Mouse (Mus musculus) regulatory T cell (primary cell): Measurements from ENCODE around the gene Thtpa.

Experiments
- in situ Hi-C: fragments of 300-600 bp; cut with MboI, MseI; formaldehyde crosslinking; loops from one replicate; pipeline ENCODE4 v1.15.1; 2025; ENCODE audit warnings: high pct_unique_total_duplicates

The Thtpa gene

GRCm38 (mm10) chr14:55094704-55095231, at the start of gene Thtpa:
Gene Thtpa (plus strand): TSS chr14:55094784.
- in situ Hi-C loops: no loop called here

GRCm38 (mm10) chr14:55047971-55048531, 46.5 kb upstream of the Thtpa start:
- in situ Hi-C loops: no loop called here

- in situ Hi-C loops: no loop called here
Observed at GRCm38 (mm10) chr14:55052496-55052895, 42.1 kb upstream of the Thtpa start.

GRCm38 (mm10) chr14:55053050-55053449, 41.5 kb upstream of the Thtpa start:
- in situ Hi-C loops: no loop called here

DNA sequence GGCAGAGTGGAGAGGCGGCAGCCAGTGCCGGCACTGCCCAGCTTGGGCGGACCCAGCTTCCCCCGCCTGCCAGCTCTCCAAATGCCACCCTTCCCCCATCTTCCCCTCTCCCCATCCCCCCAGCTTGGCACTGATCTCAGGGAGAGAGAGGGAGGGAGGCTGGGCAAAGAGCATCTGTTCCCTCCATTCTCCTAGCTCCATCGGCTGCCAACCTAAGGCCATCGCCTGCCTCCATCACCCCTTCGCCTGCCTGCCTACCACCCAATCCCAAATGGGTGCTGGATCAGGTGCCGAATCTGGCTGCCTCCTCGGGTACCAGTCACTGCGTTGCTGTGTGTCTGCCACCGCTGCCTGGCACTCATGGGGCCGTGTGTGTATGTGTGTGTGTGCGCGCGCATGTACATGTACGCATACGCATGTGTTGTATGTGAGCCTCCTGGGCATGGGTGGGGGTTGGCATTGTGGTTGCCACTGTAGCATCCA, 40.8 kb upstream of the Thtpa start:
- in situ Hi-C loops: no loop called here

- in situ Hi-C loops: no loop called here
Observed at GRCm38 (mm10) chr14:55054191-55054749, 40.3 kb upstream of the Thtpa start.

GRCm38 (mm10) chr14:55055167-55055834, 39.3 kb upstream of the Thtpa start:
- in situ Hi-C loops: no loop called here

DNA sequence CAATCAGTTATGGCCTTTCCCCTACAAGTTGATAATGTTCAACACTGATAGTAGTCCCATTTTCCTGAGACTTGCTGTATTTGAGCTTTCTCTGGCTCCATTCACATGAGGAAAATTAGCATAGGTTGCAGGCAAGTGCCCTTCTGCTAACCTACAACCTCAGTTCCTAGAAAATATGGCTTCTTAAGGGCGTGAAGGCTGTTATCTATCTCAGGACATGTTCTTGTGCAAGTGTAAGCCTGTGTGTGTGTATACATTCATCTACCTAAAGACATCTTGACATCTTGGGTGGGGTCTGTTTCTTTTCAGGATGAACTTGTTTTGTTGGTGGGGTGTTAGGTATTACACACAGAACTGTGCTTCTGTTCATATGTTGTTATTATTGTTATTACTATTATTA, 35.6 kb upstream of the Thtpa start:
- in situ Hi-C loops: no loop called here

DNA sequence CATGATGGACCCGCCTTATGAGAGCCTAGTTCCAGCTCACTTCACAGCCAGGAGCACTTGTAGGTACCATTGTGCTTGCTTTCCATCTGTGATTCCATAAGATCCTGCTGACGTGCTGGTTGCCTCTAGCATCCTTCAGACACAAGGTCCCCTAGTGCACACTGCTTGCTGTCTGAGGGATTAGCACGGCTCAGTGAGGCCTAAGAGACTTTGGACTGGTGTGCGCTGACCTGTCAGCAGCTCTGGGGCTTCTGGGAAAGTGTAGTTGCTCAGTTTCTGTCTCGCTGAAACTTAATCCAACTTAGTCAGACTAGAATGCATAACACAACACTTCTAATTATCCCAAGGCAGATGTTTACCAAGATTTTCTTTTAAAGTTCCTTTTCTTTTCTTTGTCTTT, 34.7 kb upstream of the Thtpa start:
- in situ Hi-C loops: no loop called here

DNA sequence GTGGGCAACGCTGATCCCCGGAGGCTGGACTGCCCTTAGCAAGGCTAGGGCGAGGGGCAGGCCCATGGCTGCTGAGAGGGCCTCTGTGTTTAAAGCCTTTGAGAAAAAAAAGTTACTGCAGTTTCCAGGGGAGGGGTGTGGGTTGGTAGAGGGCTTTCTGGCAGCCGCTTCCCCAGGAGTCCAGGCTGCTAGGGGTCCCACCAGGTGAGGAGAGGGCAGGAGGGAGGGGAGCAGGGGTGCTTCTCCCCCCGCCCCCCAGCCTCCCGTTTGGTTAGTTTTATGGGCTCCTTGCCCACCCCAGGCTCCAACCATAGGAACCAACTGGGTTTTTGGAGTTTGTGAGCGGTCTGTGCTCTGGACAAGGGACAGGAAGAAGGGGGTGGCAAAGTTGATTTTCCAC, 32.7 kb upstream of the Thtpa start:
- in situ Hi-C loops: no loop called here

- in situ Hi-C loops: no loop called here
Observed at GRCm38 (mm10) chr14:55062626-55063025, 32.0 kb upstream of the Thtpa start.

- in situ Hi-C loops: no loop called here
Observed at GRCm38 (mm10) chr14:55063117-55063516, 31.5 kb upstream of the Thtpa start.

GRCm38 (mm10) chr14:55063581-55064381, 30.8 kb upstream of the Thtpa start:
- in situ Hi-C loops: no loop called here

DNA sequence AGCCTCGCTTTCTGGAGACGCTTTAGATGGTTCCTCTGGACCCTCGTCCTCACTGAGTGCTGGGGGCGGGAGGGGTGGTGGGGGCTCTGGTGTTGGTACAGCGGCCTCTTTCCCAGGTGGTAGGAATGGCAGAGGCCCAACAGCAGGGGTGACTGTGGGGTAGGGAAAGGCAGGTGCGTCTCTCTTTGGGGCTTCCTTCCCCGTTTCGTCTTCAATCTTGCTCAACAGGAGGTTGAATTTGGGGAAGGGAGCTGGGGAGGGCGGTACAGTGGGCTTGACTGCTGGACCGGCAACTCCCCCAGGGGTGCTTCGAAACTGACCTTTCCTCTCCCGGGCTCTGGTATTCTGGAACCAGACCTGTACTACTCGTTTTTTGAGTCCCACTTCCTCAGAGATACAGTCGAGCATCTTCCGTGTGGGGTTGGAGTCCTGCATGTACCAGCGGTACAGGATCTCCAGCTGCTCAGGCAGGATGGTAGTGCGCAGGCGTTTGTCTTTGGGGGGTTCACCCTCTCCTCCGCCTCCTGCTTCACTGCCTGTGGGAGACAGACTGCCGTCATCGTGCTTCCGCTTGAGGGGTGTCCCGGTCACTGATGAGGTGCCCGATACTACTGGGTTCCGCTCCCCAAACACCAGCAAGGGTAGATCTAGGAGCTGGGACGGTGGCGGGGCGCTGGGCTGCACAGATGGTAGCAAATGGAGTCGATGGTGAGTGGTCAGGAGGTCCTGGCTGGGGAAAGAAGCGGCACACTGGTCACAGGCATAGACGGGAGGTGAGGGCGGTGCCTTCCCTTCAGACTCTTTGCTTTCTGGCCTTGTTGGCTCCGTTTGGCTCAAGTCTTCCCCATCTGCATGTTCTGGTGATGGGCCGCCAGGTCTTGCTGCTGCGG, 29.9 kb upstream of the Thtpa start:
- in situ Hi-C loops: no loop called here

DNA sequence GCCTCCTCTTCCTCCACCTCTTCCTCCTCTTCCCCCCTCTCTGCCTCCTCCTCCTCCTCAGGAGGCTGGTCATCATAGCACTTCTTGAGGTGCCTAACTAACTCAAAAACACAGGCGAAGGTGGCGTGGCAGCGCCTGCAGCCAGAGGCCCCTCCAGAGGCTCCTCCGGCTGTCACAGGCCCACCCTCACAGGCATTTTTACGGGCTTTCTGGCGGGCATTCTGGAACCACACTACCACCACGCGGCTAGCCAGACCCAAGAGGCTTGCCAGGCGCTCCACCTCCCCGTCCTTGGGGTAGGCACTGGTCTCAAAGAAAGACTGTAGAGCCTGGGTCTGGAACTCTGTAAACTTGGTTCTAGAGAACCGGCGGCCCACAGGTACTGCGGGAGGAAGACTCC, 29.2 kb upstream of the Thtpa start:
- in situ Hi-C loops: no loop called here

GRCm38 (mm10) chr14:55066042-55066441, 28.5 kb upstream of the Thtpa start:
- in situ Hi-C loops: no loop called here

- in situ Hi-C loops: no loop called here
Observed at GRCm38 (mm10) chr14:55071756-55072155, 22.8 kb upstream of the Thtpa start.

DNA sequence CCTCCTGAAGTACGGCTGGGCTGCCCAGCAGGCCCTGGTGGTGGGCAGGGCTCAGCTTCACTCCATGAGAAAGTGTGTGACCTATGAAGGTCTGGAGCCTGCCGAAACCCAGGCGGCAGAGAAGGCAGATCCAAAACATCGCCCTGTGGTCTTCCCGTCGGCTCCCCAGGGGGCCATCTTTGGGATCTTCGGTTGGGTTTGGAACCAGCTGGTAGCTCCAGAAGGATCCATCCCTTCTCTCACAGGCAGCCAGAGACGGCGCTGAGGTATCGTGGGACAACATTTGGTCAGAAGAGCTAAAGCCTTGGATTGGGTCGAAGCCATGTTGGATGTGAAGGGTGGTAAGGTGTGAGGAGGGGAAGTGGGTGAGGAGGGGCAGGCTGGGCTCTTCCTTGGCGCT, 20.2 kb upstream of the Thtpa start:
- in situ Hi-C loops: no loop called here

DNA sequence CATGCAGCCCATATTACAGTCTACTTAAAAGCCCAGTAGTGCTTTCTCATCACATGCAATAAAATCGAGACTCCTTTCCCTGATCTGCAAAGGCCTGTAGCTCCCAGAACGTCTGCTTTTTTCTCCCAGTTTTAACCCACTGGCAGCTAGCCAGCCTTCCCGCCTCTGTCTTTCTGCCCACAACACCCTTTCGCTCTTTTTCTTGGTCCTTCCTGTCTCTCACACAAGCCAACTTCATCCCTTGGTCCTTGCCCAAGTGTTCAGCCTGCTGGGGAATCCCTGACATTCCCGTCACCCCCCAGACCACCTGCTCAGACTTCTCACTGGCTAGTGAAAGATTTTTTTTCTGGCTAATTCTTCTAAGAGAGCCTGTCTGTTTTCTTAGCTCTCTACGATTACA, 18.4 kb upstream of the Thtpa start:
- in situ Hi-C loops: loop anchor here (5.0 kb wide), 1 partner anchor 49 kb away; no protein-coding TSS in a partner anchor

DNA sequence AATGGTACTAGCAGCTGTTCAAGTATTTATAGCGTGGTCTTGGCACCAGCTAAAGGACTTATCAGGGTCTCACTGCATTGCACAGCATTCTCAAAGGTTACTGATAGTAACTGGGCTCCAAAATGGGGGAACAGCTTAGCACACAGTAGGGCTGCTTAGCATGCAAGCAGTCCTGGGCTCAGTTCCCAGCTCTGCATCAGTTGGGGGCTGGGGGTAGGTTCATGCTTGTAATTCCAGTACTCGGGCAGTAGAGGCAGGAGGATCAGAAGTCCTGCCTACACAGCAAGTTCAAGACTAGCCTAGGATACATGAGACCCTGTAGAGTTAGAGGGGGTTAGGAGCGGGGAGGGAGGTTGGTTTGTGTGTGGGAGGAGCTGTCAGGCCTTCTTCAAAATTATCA, 17.6 kb upstream of the Thtpa start:
- in situ Hi-C loops: loop anchor here (5.0 kb wide), 1 partner anchor 50 kb away; no protein-coding TSS in a partner anchor
